Mouse (Mus musculus): ENCODE measurements around the gene Cd63. TPM values are rescaled to one million over a fixed set of nuclear protein-coding genes. Genes with fewer than 3 reads are reported as not detected.

The Cd63 gene
- total RNA-seq, 2 experiments from 2014 or later = 110 to 123 TPM

GRCm38 (mm10) chr10:128960142-128960541, 59.4 kb downstream of the Cd63 start:
- no peak for DNase-seq (ENCODE audit: low spot score)
- intact Hi-C loops (cut with DNase I) = no loop called here

- intact Hi-C loops (cut with DNase I) = no loop called here
- DNase-seq (ENCODE audit: low spot score) = no peak
These were observed 60.1 kb downstream of the Cd63 start, which contains the start of gene Mettl7b for GRCm38 (mm10) chr10:128960590-128961584. Gene Mettl7b (minus strand): TSS chr10:128960988.

Other genes with a start within 250 kb of the Cd63 start
- gene Suox, start 226.9 kb upstream of the Cd63 start, total RNA-seq (2021) = 10 to 100 TPM; 22.1 to 23.1 TPM
- gene Rab5b, start 204.7 kb upstream of the Cd63 start, total RNA-seq (2021) = 10 to 100 TPM; 68.9 to 72.5 TPM
- gene Pmel, start 196.8 kb upstream of the Cd63 start, total RNA-seq (2021) = under 1 TPM; 0.49 to 0.89 TPM
- gene Cdk2, start 196.0 kb upstream of the Cd63 start, total RNA-seq (2021) = 10 to 100 TPM; 12.7 to 15.7 TPM
- 10 to 100 TPM; 11.7 to 11.9 TPM for gene Dgka, start 156.1 kb upstream of the Cd63 start, total RNA-seq (2021)
- gene Pym1, start 153.1 kb upstream of the Cd63 start, total RNA-seq (2021) = 1 to 10 TPM; 6.8 to 8.6 TPM
- gene Mmp19, start 110.1 kb upstream of the Cd63 start, total RNA-seq (2021) = 1 to 10 TPM; 3.1 to 3.2 TPM
- gene Dnajc14, start 96.9 kb upstream of the Cd63 start, total RNA-seq (2021) = 10 to 100 TPM; 31.8 to 38.2 TPM
- gene Tmem198b, start 96.6 kb upstream of the Cd63 start, total RNA-seq (2021) = 1 to 10 TPM; 5.8 to 6.4 TPM
- 10 to 100 TPM; 38.7 to 44.0 TPM for gene Sarnp, start 83.7 kb upstream of the Cd63 start, total RNA-seq (2021)
- 1 to 10 TPM; 7.6 to 9.2 TPM for gene Ormdl2, start 79.3 kb upstream of the Cd63 start, total RNA-seq (2021)
- 1 to 10 TPM; 2.3 to 2.6 TPM for gene Gdf11, start 9.3 kb upstream of the Cd63 start, total RNA-seq (2021)
- gene Rdh5, start 21.9 kb downstream of the Cd63 start, total RNA-seq (2021) = 1 to 10 TPM; 5.0 to 7.9 TPM
- gene Bloc1s1, start 23.0 kb downstream of the Cd63 start, total RNA-seq (2021) = 100 to 1,000 TPM; 183 to 185 TPM
- 100 to 1,000 TPM; 165 to 176 TPM for gene Itga7, start 32.8 kb downstream of the Cd63 start, total RNA-seq (2021)
- not detected for gene Mettl7b, start 60.0 kb downstream of the Cd63 start, total RNA-seq (2021)
- gene Olfr9, start 88.4 kb downstream of the Cd63 start, total RNA-seq (2021) = not detected
- gene Olfr763, start 109.8 kb downstream of the Cd63 start, total RNA-seq (2021) = not detected
- not detected for gene Olfr764-ps1, start 138.9 kb downstream of the Cd63 start, total RNA-seq (2021)
- not detected for gene Olfr765, start 149.0 kb downstream of the Cd63 start, total RNA-seq (2021)
- not detected for gene Olfr766-ps1, start 168.0 kb downstream of the Cd63 start, total RNA-seq (2021)
- gene Olfr767, start 181.9 kb downstream of the Cd63 start, total RNA-seq (2021) = not detected
- not detected for gene Olfr768, start 198.4 kb downstream of the Cd63 start, total RNA-seq (2021)
- gene Olfr769, start 216.9 kb downstream of the Cd63 start, total RNA-seq (2021) = not detected
- gene Olfr770, start 238.0 kb downstream of the Cd63 start, total RNA-seq (2021) = not detected